Mouse (Mus musculus) neural tube, embryonic 15.5 days (tissue): ENCODE data around the gene Slc12a8. TPM values are rescaled to one million over a fixed set of nuclear protein-coding genes. Genes with fewer than 3 reads are reported as not detected.
A peak's percentile ranks its signal among the peaks of the same experiment; 100 is the strongest.

ENCODE experiments used
- ATAC-seq: fragments of 200-750 bp; cut with Nextera tagmentation; 2 replicates; pipeline ENCODE4 v1.8.0; 2017; ENCODE audit warnings: mild to moderate bottlenecking, moderate TSS enrichment, moderate library complexity; ENCODE audit not compliant: low FRiP score
- H3K27ac ChIP-seq: fragments of 300-500 bp; sonication (generic); replicated peaks from 2 replicates; pipeline ENCODE4 v1.5.1; 2015; ENCODE audit warnings: mild to moderate bottlenecking, inconsistent platforms
- H3K27me3 ChIP-seq: fragments of 300-500 bp; sonication (generic); replicated peaks from 2 replicates; pipeline ENCODE4 v1.6.1; 2015; ENCODE audit warnings: inconsistent platforms
- H3K36me3 ChIP-seq: fragments of 300-500 bp; sonication (generic); 2 replicates; pipeline ENCODE4 v1.6.1; 2015; ENCODE audit warnings: inconsistent platforms
- H3K4me1 ChIP-seq: fragments of 300-500 bp; sonication (generic); 2 replicates; pipeline ENCODE4 v1.6.1; 2015; ENCODE audit warnings: inconsistent platforms
- H3K4me2 ChIP-seq: fragments of 300-500 bp; sonication (generic); 2 replicates; pipeline ENCODE4 v1.6.1; 2015; ENCODE audit warnings: inconsistent platforms, mild to moderate bottlenecking, moderate library complexity
- H3K4me3 ChIP-seq: fragments of 300-500 bp; sonication (generic); replicated peaks from 2 replicates; pipeline ENCODE4 v1.5.1; 2015; ENCODE audit warnings: mild to moderate bottlenecking, inconsistent platforms
- H3K9ac ChIP-seq: fragments of 300-500 bp; sonication (generic); replicated peaks from 2 replicates; pipeline ENCODE4 v1.6.1; 2015; ENCODE audit warnings: mild to moderate bottlenecking, inconsistent platforms
- H3K9me3 ChIP-seq: fragments of 300-500 bp; sonication (generic); replicated peaks from 2 replicates; pipeline ENCODE4 v1.6.1; 2016; ENCODE audit warnings: inconsistent platforms
- WGBS: fragments of 180-500 bp; shearing (Covaris S2); methylation state at CpG from one replicate; pipeline ENCODE4 v1.1.7; 2015; ENCODE audit warnings: mixed read lengths; 5-methylcytosine and 5-hydroxymethylcytosine counted together
- polyA plus RNA-seq: library from polyadenylated mRNA; unstranded; fragments of >200 nt; fragmentation: Nextera tagmentation; extraction: Ambion mirVana; gene quantifications from 2 replicates; pipeline ENCODE4 v1.2.1, GENCODE M21; 2015

Gene Slc12a8
- polyA plus RNA-seq, 1 experiment from 2014 or later: 0.72 TPM

DNA sequence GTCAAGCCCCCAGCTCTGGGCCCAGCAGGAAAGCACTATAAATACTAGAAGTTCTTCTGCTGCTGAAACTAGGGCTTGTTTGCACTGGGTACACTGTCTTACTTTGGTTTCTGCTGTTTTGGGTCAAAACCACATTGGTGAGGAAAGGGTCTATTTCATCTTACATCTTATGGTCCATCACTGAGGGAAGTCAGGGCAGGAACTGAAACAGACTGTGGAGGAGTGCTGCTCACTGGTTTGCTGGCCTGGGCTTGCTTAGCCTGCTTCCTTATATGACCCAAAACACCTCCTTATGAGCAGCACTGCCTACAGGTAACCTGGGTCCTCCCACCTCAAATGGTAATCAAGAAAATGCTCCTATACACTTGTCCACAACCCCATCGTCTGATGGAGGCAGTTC is 176.4 kb downstream of the Slc12a8 start:
- no peak overlapping the region for H3K4me3 ChIP-seq
- H3K9ac ChIP-seq: no peak overlapping the region
- WGBS: 35% methylated on average over 1 of the region's 1 CpGs
- no peaks in the 10 kb centered on the region for H3K36me3 ChIP-seq
- peaks cover 41% of the 10 kb centered on the region for H3K4me1 ChIP-seq
- H3K27ac ChIP-seq: no peak overlapping the region
- no peak for ATAC-seq
- H3K27me3 ChIP-seq: no peaks in the 10 kb centered on the region
- H3K9me3 ChIP-seq: no peaks in the 10 kb centered on the region
- H3K4me2 ChIP-seq: no peak overlapping the region

DNA sequence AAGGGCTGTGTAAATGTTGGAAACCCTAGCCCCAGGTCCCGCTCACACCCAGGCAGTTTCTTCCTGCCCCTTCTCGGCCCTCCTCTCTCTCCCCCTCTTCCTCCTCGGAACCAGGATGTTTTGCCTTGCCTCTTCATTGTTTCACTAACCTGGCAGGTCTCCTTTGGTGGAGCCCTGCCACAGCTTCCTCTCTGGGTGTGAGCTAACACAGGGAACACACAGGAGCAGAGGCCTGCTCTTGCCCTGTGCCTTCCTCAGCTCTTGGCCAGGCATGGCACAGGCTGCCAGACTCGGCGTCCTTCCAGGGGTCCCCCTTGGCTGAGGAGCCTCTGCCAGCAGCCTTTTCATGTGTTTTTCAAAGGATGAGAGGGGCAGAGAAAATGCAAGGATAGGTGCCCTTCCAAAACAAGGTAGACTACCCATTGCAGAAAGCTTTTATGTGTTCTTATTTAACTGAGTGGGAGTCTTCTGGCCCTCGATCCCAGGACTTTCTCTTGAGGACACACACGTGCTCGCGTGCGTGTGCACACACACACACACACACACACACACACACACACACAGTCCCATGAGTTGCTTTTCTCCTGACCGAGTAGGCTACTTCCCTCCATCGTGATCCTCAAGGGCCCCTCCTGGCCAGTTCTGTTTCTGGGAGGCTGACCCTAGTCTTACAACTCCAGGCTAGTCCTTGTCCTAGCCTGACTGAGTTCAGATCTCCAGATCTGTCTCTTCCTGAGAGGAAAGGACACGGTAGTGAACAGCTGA is 179.9 kb downstream of the Slc12a8 start:
- H3K27me3 ChIP-seq: no peaks in the 10 kb centered on the region
- H3K4me1 ChIP-seq: peaks cover 50% of the 10 kb centered on the region
- no peaks in the 10 kb centered on the region for H3K9me3 ChIP-seq
- H3K27ac ChIP-seq: peak overlapping the region; percentile 54
- no peaks in the 10 kb centered on the region for H3K36me3 ChIP-seq
- H3K4me3 ChIP-seq: no peak overlapping the region
- no peak overlapping the region for H3K9ac ChIP-seq
- ATAC-seq: no peak; the same call in 1 of the 2 replicates
- 66% methylated on average over 13 of the region's 13 CpGs for WGBS
- no peak overlapping the region for H3K4me2 ChIP-seq

DNA sequence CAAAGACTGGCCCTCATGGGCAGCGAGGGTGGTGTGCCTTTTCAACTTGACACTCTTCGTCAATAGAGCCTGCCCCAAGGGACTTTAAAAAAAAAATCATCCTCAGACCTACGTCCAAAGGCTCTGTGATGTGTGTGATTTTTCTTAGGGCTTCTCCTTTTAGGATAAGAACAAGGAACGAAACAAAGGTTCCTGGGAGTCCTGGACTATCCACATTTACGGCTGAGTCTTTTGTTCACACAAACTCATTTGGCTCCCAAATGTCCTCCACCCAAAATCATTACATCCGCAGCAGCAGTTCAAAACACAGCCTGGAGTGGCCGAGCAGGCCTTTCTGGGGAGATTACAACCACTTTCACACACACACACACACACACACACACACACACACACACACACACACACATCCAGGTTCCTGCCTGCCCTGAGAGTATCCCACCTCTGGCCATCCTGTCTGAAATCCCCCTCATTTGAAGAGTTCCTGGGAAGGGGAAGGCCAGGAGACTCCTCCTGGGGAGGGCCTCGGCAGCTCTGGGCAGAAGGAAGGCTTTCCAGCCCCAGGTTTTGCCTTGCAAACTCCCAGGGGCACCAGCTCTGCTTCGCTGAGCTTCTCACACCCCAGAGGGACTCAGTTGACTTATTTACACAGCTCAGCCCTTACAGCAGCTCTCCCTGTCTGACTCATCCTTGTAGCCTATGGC is 180.6 kb downstream of the Slc12a8 start:
- no peak overlapping the region for H3K4me3 ChIP-seq
- no peaks in the 10 kb centered on the region for H3K27me3 ChIP-seq
- H3K27ac ChIP-seq: peak overlapping the region; percentile 54
- H3K36me3 ChIP-seq: no peaks in the 10 kb centered on the region
- ATAC-seq: no peak
- H3K9ac ChIP-seq: no peak overlapping the region
- no peaks in the 10 kb centered on the region for H3K9me3 ChIP-seq
- H3K4me1 ChIP-seq: peaks cover 47% of the 10 kb centered on the region
- H3K4me2 ChIP-seq: no peak overlapping the region
- 23% methylated on average over 9 of the region's 9 CpGs for WGBS

DNA sequence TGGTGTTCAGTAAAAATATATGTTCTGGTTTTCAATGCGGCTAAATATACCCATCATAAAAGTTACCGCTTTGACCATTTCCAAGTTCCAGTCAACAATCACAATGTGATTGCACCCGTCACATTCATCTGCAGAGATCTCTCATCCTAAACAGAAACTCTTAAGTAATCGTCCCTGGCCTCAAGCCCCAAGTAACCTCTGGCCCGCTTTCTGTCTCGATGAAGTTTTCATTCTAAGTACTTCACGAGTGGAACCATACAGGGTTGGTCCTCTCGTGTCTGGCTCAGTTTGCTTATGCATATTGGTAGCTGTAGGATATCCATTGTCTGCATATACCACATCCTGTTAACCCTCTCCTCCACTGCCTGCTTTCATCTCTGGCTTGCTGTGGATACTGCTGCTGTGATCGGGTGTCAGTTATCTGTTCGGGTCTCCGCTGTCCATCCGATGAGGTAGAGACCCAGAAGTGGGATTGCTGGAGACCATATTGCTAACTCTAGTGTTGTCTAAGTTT is 181.2 kb downstream of the Slc12a8 start:
- Histone ChIP-seq H3K36me3 (no peaks in the 10 kb centered on the region), H3K4me3 (no peak overlapping the region), H3K4me1 (peaks cover 42% of the 10 kb centered on the region), H3K9ac (no peak overlapping the region), H3K9me3 (no peaks in the 10 kb centered on the region), H3K27ac (peak overlapping the region; percentile 54; the same call in 1 of the 2 replicates), H3K4me2 (no peak overlapping the region), H3K27me3 (no peaks in the 10 kb centered on the region)
- 74% methylated on average over 12 of the region's 12 CpGs for WGBS
- ATAC-seq: no peak

DNA sequence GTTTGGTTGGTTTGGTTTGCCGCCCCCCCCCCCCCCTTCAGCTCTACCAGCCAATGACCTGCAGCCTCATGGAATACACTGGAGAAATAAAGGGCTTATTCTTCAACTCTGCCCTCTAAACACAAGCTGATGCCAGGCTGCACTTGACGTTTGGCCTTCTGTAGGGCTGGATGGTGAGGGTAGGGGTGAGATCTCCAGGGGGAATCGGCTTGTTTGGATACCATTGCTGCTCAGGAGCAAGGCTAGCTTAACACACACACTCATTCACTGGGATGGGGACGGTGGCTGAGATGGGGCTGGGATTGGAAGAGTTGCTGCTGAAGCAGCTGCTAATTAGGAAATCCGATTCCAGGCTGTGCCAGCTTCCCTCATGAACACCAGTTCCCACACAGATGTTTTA is 183.5 kb downstream of the Slc12a8 start:
- WGBS: 65% methylated on average over 5 of the region's 5 CpGs
- H3K27ac ChIP-seq: no peak overlapping the region
- H3K4me1 ChIP-seq: peaks cover 54% of the 10 kb centered on the region
- no peaks in the 10 kb centered on the region for H3K27me3 ChIP-seq
- no peak overlapping the region for H3K9ac ChIP-seq
- H3K4me3 ChIP-seq: no peak overlapping the region
- no peaks in the 10 kb centered on the region for H3K9me3 ChIP-seq
- H3K36me3 ChIP-seq: no peaks in the 10 kb centered on the region
- 0 out of 2 replicates have a peak, but pooled peaks have one; percentile 16 for ATAC-seq
- H3K4me2 ChIP-seq: no peak overlapping the region

DNA sequence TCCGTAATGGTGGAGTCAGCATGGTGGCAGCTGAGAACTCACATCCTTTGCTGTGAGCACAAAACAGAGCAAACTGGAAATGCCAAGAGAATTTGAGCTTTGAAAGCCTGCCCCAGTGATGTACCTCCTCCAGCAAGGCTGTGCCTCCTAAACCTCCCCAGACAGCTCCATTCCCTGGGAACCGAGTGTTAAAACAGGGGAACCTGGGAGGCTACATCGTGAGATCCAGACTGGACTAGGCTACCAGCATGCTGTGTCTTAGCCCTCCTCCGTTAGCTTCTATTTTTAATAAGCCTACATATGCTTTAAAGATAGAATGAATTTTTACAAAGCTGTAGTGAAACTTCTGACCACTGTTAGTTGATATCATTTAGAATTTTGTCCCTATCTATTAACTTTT is 184.7 kb downstream of the Slc12a8 start:
- peaks cover 49% of the 10 kb centered on the region for H3K4me1 ChIP-seq
- H3K9ac ChIP-seq: no peak overlapping the region
- H3K9me3 ChIP-seq: no peaks in the 10 kb centered on the region
- no peak overlapping the region for H3K4me2 ChIP-seq
- no peaks in the 10 kb centered on the region for H3K27me3 ChIP-seq
- WGBS: 94% methylated on average over 4 of the region's 4 CpGs
- no peak overlapping the region for H3K27ac ChIP-seq
- H3K36me3 ChIP-seq: no peaks in the 10 kb centered on the region
- ATAC-seq: no peak
- no peak overlapping the region for H3K4me3 ChIP-seq

GRCm38 (mm10) chr16:33704289-33704688 is 187.2 kb downstream of the Slc12a8 start:
- ATAC-seq: no peak
- 80% methylated on average over 9 of the region's 9 CpGs for WGBS
- no peaks in the 10 kb centered on the region for H3K27me3 ChIP-seq
- no peak overlapping the region for H3K4me2 ChIP-seq
- no peaks in the 10 kb centered on the region for H3K9me3 ChIP-seq
- no peak overlapping the region for H3K4me3 ChIP-seq
- 0 out of 2 replicates have a peak overlapping the region, but pooled peaks have one; percentile 2 for H3K27ac ChIP-seq
- peaks cover 31% of the 10 kb centered on the region for H3K4me1 ChIP-seq
- H3K36me3 ChIP-seq: no peaks in the 10 kb centered on the region
- H3K9ac ChIP-seq: no peak overlapping the region

DNA sequence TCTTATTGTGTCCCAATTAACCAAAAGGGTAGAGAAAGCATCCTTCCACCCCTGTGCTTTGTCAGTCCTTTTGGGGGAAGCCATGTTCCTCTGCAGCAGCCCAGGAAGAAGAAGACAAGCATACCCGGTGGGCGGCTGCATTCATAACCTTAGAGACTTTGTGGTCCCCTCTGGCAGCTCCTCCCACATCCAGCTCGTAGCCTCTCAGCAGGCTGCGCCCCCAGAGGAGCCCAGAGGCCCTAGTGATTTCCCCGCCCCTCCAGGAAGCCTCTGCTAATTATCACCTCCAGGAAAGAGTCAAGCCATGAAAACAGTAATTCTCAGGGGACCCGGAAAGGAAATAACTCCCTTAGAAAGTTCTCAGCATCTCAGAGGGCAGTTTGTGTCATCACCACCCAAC is 188.1 kb downstream of the Slc12a8 start:
- 30% methylated on average over 6 of the region's 6 CpGs for WGBS
- Histone ChIP-seq H3K4me3 (no peak overlapping the region), H3K36me3 (no peaks in the 10 kb centered on the region), H3K9ac (no peak overlapping the region), H3K27me3 (no peaks in the 10 kb centered on the region), H3K4me2 (no peak overlapping the region), H3K4me1 (peaks cover 26% of the 10 kb centered on the region), H3K27ac (no peak overlapping the region), H3K9me3 (no peaks in the 10 kb centered on the region)
- ATAC-seq: no peak

DNA sequence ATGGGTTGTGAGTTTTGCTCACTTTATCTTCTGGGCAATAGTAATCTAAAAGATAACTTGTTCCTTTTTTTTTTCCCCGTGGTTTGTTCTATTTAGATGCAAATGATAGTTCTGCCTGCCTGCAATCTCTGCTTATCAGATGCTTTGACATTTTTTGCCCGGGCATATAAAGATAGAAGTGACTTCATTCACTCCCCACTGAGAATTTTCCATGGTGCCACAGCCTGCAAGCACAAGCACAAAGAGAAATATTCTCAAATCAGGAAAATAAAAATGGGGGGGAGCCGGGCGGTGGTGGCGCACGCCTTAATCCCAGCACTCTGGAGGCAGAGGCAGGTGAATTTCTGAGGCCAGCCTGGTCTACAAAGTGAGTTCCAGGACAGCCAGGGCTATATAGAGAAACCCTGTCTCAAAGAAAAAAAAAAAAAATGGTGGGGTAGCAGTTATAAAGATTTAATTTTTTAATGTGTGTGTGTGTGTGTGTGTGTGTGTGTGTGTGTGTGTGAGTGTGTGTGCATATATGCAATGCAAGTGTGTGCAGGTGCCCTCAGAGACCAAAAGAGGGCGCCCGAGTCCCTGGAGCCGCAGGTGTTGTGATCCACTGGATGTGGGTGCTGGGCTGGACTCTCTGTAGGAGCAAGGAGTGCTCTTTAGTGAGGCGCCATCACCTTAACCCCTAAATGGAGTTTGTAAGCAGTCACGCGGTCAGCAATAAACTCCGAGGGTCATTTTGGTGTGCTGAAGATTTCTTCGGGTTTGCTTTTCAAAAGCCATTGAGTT is 189.2 kb downstream of the Slc12a8 start:
- WGBS: 94% methylated on average over 14 of the region's 14 CpGs

GRCm38 (mm10) chr16:33708031-33708430 is 190.9 kb downstream of the Slc12a8 start:
- Histone ChIP-seq H3K4me3 (no peak overlapping the region), H3K36me3 (no peaks in the 10 kb centered on the region), H3K27me3 (no peaks in the 10 kb centered on the region), H3K4me2 (no peak overlapping the region), H3K27ac (no peak overlapping the region), H3K4me1 (peaks cover 15% of the 10 kb centered on the region), H3K9me3 (no peaks in the 10 kb centered on the region), H3K9ac (no peak overlapping the region)
- ATAC-seq: no peak
- WGBS: 93% methylated on average over 10 of the region's 10 CpGs

More for the DNA sequence above, 189.2 kb downstream of the Slc12a8 start:
- Histone ChIP-seq H3K36me3 (no peaks in the 10 kb centered on the region), H3K4me2 (no peak overlapping the region), H3K4me3 (no peak overlapping the region), H3K9me3 (no peaks in the 10 kb centered on the region), H3K9ac (no peak overlapping the region), H3K27me3 (no peaks in the 10 kb centered on the region), H3K27ac (no peak overlapping the region), H3K4me1 (peaks cover 15% of the 10 kb centered on the region)
- ATAC-seq: no peak

GRCm38 (mm10) chr16:33708585-33709397 is 191.7 kb downstream of the Slc12a8 start:
- Histone ChIP-seq H3K4me2 (no peak overlapping the region), H3K9me3 (no peaks in the 10 kb centered on the region), H3K36me3 (no peaks in the 10 kb centered on the region), H3K4me1 (peaks cover 16% of the 10 kb centered on the region), H3K9ac (no peak overlapping the region), H3K4me3 (no peak overlapping the region), H3K27me3 (no peaks in the 10 kb centered on the region), H3K27ac (no peak overlapping the region)
- WGBS: 96% methylated on average over 12 of the region's 12 CpGs
- no peak for ATAC-seq
